Mouse (Mus musculus) stomach, embryonic 15.5 days (tissue): ENCODE results near the gene Fam189a1. TPM values are rescaled to one million over a fixed set of nuclear protein-coding genes. Genes with fewer than 3 reads are reported as not detected.

Experiments
- ATAC-seq: fragments of 200-750 bp; cut with Nextera tagmentation; 2 replicates; pipeline ENCODE4 v1.8.0; 2017; ENCODE audit warnings: low read depth, moderate number of reproducible peaks, moderate TSS enrichment; ENCODE audit not compliant: insufficient read depth, low FRiP score
- H3K27ac ChIP-seq: fragments of 300-500 bp; sonication (generic); 2 replicates; pipeline ENCODE4 v1.5.1; 2015; ENCODE audit warnings: mild to moderate bottlenecking, inconsistent platforms
- H3K27me3 ChIP-seq: fragments of 300-500 bp; sonication (generic); replicated peaks from 2 replicates; pipeline ENCODE4 v1.6.1; 2015; ENCODE audit warnings: inconsistent platforms
- H3K36me3 ChIP-seq: fragments of 300-500 bp; sonication (generic); 2 replicates; pipeline ENCODE4 v1.6.1; 2015; ENCODE audit warnings: inconsistent platforms
- H3K4me1 ChIP-seq: fragments of 300-500 bp; sonication (generic); 2 replicates; pipeline ENCODE4 v1.6.1; 2015; ENCODE audit warnings: inconsistent platforms
- H3K4me2 ChIP-seq: fragments of 300-500 bp; sonication (generic); 2 replicates; pipeline ENCODE4 v1.6.1; 2015; ENCODE audit warnings: mild to moderate bottlenecking, inconsistent platforms
- H3K4me3 ChIP-seq: fragments of 300-500 bp; sonication (generic); replicated peaks from 2 replicates; pipeline ENCODE4 v1.5.1; 2015; ENCODE audit warnings: inconsistent platforms
- H3K9ac ChIP-seq: fragments of 300-500 bp; sonication (generic); 2 replicates; pipeline ENCODE4 v1.6.1; 2015; ENCODE audit warnings: inconsistent platforms
- H3K9me3 ChIP-seq: fragments of 300-500 bp; sonication (generic); 2 replicates; pipeline ENCODE4 v1.6.1; 2016; ENCODE audit warnings: inconsistent platforms
- WGBS: fragments of 180-500 bp; shearing (Covaris S2); methylation state at CpG from one replicate; pipeline ENCODE4 v1.1.7; 2015; 5-methylcytosine and 5-hydroxymethylcytosine counted together
- polyA plus RNA-seq: library from polyadenylated mRNA; unstranded; fragments of >200 nt; fragmentation: Nextera tagmentation; extraction: Ambion mirVana; gene quantifications from 2 replicates; pipeline ENCODE4 v1.2.1, GENCODE M21; 2015

Gene Fam189a1
- polyA plus RNA-seq, 1 experiment from 2014 or later, result 0.74 TPM

DNA sequence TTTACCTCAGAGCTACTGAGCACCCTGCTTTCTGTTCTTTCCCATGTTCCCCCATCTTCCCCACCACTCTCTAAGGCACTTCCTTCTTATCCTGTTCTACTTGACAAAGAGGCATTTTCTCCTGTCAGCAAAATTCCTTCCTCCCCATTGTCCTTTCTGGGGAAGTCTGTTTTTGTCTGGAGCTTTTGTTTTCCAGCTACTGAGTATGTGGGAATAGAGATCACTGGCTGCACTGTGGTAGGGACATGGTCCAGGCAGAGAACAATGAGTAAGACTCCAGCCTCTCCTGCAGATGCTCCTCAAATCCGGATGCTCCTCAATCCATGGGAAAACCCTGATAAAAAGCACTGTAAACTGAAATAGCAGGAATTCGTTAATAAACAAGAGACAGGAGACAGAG lies 135.1 kb downstream of the Fam189a1 start:
- 45% methylated on average over 2 of the region's 2 CpGs for WGBS
- H3K27me3 ChIP-seq, result no peaks in the 10 kb centered on the region
- no peak overlapping the region for H3K9ac ChIP-seq
- H3K9me3 ChIP-seq, result no peaks in the 10 kb centered on the region
- H3K36me3 ChIP-seq, result no peaks in the 10 kb centered on the region
- no peaks in the 10 kb centered on the region for H3K4me1 ChIP-seq
- no peak overlapping the region for H3K4me3 ChIP-seq
- no peak overlapping the region for H3K27ac ChIP-seq
- H3K4me2 ChIP-seq, result no peak overlapping the region
- ATAC-seq, result no peak

DNA sequence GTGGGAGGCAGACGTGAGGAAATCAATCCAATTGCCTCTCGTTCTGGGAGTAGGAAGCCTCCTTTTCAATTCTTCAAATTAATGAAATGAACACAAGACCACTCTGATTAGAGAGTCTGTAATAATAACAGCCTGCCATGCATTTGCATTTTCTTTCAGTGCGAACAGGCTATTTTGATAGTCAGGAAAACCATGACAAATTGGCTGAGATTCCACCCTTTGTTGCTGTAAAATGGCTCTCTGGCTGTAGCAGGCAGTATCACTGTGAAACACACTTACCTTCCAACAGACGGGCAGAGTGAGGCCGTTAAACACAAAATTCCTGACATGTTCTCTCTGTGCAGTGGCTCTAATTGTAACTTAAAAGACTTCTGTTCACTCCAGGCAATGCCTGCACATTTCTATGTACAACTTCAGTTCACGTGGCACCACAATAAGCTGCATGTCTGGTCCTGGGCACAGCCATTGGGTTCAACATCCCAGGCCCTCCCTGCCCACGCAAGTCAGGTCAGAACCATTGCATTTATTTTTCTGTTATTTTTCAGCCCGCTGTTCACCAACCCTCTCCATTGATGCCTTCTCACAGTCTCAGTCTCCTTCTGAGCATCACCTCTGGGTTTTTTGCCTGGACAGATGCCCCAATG lies 138.2 kb downstream of the Fam189a1 start:
- H3K4me2 ChIP-seq, result no peak overlapping the region
- 70% methylated on average over 8 of the region's 8 CpGs for WGBS
- no peaks in the 10 kb centered on the region for H3K36me3 ChIP-seq
- no peak overlapping the region for H3K9ac ChIP-seq
- no peak overlapping the region for H3K4me3 ChIP-seq
- H3K27me3 ChIP-seq, result no peaks in the 10 kb centered on the region
- no peak for ATAC-seq
- H3K9me3 ChIP-seq, result no peaks in the 10 kb centered on the region
- no peaks in the 10 kb centered on the region for H3K4me1 ChIP-seq
- no peak overlapping the region for H3K27ac ChIP-seq

DNA sequence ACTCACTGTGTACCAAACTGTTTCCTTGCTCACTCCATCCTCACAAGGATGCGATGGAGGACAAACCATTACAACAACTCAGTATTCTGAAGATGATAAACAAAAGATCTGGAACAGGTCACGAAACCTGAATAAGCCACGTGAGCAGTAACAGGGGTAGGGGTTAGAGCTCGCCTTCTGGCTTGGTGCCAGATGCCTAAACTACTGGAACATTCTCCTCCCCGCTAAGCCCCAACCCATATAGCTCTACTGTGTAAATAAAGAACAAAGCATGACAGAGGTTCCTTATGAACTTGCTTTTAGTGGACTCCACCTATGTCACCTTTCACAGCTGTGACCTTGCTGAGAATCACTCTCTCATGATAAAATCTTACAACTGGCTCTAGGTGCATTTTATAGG lies 139.0 kb downstream of the Fam189a1 start:
- H3K9ac ChIP-seq, result no peak overlapping the region
- no peak overlapping the region for H3K4me3 ChIP-seq
- H3K4me1 ChIP-seq, result no peaks in the 10 kb centered on the region
- no peaks in the 10 kb centered on the region for H3K27me3 ChIP-seq
- ATAC-seq, result 0 out of 2 replicates have a peak, but pooled peaks have one; percentile 50
- 57% methylated on average over 5 of the region's 5 CpGs for WGBS
- no peaks in the 10 kb centered on the region for H3K9me3 ChIP-seq
- H3K36me3 ChIP-seq, result no peaks in the 10 kb centered on the region
- no peak overlapping the region for H3K27ac ChIP-seq
- no peak overlapping the region for H3K4me2 ChIP-seq

DNA sequence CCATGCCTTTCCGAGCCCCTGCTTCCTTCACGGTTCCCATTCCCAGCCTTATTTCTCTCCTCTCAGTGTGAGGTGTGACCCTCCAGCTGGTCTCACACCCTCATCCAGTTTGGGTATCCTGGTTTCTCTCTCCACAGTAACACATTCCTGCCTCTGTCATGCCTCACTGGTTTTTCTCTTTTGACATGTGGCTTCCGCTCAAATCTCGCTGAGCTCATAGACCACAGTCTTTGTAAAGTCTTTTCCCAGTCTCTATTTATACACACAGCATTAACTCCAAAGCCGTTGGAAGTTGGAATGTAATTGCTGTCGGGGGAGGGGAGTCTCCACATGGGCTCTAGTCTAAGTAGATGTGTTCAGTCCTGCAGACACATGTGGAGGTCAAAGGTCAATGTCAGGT lies 145.2 kb downstream of the Fam189a1 start:
- Histone ChIP-seq H3K9ac (no peak overlapping the region), H3K27ac (no peak overlapping the region), H3K9me3 (no peaks in the 10 kb centered on the region), H3K4me3 (no peak overlapping the region), H3K4me2 (no peak overlapping the region), H3K4me1 (no peaks in the 10 kb centered on the region), H3K36me3 (no peaks in the 10 kb centered on the region), H3K27me3 (no peaks in the 10 kb centered on the region)
- ATAC-seq, result peak; percentile 63; the same call in 1 of the 2 replicates
- WGBS, result 32% methylated on average over 6 of the region's 6 CpGs

DNA sequence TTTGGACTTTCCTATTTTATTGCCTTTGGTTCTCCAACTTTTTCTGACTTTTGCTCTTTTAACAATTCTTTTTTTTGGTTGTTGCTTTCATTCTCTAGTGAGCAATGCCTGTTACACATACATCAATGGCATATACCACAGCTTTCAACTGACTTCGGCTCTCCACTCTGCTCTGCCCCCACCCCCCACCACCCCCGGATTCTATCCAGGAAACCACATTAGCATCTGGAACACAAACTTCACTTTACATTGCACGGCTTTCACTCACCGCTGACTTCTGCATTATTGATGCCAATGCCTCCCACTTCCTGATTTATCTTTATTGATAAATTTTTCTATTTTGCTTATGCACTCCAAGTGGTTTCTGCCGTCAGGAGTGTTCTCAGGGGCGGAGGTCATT lies 146.1 kb downstream of the Fam189a1 start:
- H3K9ac ChIP-seq, result no peak overlapping the region
- H3K27me3 ChIP-seq, result no peaks in the 10 kb centered on the region
- no peak overlapping the region for H3K27ac ChIP-seq
- no peaks in the 10 kb centered on the region for H3K4me1 ChIP-seq
- no peak overlapping the region for H3K4me2 ChIP-seq
- 42% methylated on average over 6 of the region's 6 CpGs for WGBS
- ATAC-seq, result no peak
- H3K4me3 ChIP-seq, result no peak overlapping the region
- no peaks in the 10 kb centered on the region for H3K9me3 ChIP-seq
- no peaks in the 10 kb centered on the region for H3K36me3 ChIP-seq

DNA sequence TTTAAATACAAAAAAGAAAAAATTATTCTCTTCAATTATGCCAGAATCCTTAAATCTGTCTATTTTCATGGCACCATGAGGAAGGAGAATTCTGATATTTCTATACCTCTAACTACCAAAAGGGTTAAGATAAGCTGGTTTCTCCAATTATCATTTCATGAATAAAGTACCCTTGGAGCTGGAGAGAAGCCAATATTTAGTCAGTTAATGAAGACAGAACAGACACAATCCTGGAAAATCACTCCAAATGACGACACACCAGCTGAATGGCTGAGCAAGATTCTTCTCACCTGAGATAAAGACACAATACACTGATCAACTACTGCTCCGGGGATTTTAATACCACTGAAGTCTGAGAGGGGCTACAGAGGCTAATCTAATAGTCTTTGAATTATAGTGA lies 150.6 kb downstream of the Fam189a1 start:
- Histone ChIP-seq H3K27me3 (no peaks in the 10 kb centered on the region), H3K4me3 (no peak overlapping the region), H3K36me3 (no peaks in the 10 kb centered on the region), H3K4me1 (no peaks in the 10 kb centered on the region), H3K9ac (no peak overlapping the region), H3K4me2 (no peak overlapping the region), H3K27ac (no peak overlapping the region), H3K9me3 (no peaks in the 10 kb centered on the region)
- ATAC-seq, result no peak
- 67% methylated on average over 2 of the region's 2 CpGs for WGBS

DNA sequence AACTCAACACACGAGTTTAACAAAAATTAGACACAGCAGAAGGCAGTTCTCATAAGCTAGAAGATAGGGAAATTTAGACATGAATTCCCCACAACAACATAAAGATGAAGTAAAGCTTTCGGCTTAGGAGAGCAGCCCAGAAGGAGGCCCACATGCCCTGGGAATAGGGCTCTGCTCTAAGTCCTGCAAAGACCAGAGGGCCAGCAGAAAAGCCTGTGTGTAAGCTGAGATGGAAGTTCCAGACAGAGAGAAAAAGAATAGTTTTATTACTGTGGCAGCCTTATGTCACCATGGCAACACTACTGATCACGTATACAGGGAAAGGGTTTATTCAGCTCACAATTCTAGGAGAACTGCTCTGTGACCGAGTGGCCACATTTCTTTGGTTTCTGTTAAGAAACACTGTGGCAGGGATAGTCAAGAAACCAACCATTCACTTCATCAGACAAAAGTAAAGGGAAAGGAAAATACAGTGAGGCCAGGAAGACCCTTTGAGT lies 156.6 kb downstream of the Fam189a1 start:
- ATAC-seq, result no peak
- no peak overlapping the region for H3K27ac ChIP-seq
- 59% methylated on average over 4 of the region's 4 CpGs for WGBS
- H3K36me3 ChIP-seq, result no peaks in the 10 kb centered on the region
- no peaks in the 10 kb centered on the region for H3K9me3 ChIP-seq
- H3K27me3 ChIP-seq, result no peaks in the 10 kb centered on the region
- no peak overlapping the region for H3K4me2 ChIP-seq
- no peaks in the 10 kb centered on the region for H3K4me1 ChIP-seq
- no peak overlapping the region for H3K9ac ChIP-seq
- no peak overlapping the region for H3K4me3 ChIP-seq

DNA sequence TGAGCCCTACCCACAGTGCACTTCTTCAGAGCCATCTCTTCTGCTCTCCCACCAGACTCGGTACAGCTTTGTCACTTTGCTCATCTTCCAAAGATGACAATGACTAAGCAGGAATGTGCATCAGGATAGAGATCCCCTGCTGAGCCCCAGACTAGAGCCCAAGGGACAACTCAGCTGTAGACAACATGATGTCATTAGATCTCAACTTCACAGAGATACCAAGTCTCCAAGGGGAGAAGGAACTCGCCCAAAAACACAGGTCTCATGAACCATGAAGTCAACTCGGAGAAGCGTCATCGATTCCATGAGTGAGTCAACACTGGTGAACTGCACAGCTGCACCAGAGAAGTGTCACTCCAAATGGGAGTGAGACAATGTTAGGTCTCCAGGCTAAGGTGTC lies 158.6 kb downstream of the Fam189a1 start:
- H3K4me3 ChIP-seq, result no peak overlapping the region
- H3K27me3 ChIP-seq, result no peaks in the 10 kb centered on the region
- WGBS, result 89% methylated on average over 5 of the region's 5 CpGs
- H3K9ac ChIP-seq, result no peak overlapping the region
- no peaks in the 10 kb centered on the region for H3K4me1 ChIP-seq
- no peaks in the 10 kb centered on the region for H3K36me3 ChIP-seq
- no peak overlapping the region for H3K4me2 ChIP-seq
- H3K27ac ChIP-seq, result no peak overlapping the region
- ATAC-seq, result no peak
- H3K9me3 ChIP-seq, result no peaks in the 10 kb centered on the region

DNA sequence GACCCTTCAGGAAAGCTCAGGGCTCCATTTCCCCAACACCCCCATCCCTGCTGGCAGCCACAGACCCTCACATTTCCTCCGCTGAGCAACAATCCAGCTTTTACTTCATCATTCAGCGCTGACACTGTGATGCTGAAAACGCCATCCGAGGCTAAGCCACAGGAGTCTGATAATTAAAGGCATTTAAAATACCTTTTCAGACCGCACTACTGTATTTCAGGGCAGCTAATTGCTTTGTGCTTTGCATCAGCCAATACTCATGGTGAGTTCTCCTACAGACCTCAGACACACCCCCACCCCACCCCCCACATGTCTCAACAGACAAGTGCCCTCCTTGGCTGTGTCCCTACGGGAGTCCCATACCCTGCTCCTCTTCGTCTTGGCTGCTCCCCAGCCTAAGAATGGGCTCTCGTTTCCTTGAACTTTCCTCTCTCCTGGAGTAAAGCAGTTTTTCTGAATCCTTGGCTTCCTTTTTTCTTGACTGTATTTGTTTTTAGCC lies 160.4 kb downstream of the Fam189a1 start:
- Histone ChIP-seq H3K36me3 (no peaks in the 10 kb centered on the region), H3K4me1 (no peaks in the 10 kb centered on the region), H3K4me2 (no peak overlapping the region), H3K9me3 (no peaks in the 10 kb centered on the region), H3K9ac (no peak overlapping the region), H3K27me3 (no peaks in the 10 kb centered on the region), H3K4me3 (no peak overlapping the region), H3K27ac (no peak overlapping the region)
- WGBS, result 61% methylated on average over 8 of the region's 8 CpGs
- no peak for ATAC-seq

DNA sequence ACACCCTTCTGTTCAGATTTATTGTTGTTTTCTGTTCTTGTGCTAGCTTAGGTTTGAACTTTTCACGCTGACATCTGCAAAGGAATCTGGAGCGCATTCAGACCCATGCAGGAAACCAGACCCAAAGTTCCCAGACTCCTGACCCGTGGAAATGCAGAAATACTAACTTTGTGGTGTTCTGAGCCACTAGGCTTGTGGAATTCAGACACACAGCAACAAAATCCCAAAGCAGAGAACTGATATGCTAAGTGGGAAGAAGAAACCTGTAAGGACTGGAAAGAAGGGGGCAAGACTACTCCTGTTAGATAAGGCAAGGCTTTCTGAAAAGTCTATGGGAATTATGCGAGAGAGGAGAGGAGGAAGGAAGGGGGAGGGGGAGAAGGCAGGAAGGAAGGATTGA lies 167.0 kb downstream of the Fam189a1 start:
- 72% methylated on average over 4 of the region's 4 CpGs for WGBS
- no peaks in the 10 kb centered on the region for H3K4me1 ChIP-seq
- no peak for ATAC-seq
- no peaks in the 10 kb centered on the region for H3K27me3 ChIP-seq
- no peak overlapping the region for H3K4me3 ChIP-seq
- H3K36me3 ChIP-seq, result no peaks in the 10 kb centered on the region
- no peak overlapping the region for H3K9ac ChIP-seq
- H3K27ac ChIP-seq, result no peak overlapping the region
- no peak overlapping the region for H3K4me2 ChIP-seq
- no peaks in the 10 kb centered on the region for H3K9me3 ChIP-seq

DNA sequence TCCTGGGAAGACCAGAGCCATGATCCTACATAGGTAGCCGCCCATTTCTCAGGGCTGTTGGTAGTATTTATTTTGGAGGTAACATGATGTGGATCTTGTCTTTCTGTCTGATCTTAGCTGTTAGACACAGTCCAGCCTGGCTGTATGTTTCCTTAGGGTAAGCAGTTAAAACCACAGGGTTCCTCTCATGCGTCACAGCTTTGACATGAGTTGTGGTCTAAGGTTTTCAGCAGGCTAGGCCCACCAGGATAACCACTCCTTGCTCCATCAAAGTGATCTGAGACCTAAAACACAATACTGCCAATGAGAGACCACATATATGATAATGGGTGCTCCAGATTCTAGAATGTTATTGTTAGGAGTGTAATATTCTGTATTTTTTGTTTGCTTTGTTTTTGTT lies 168.4 kb downstream of the Fam189a1 start:
- WGBS, result 89% methylated on average over 2 of the region's 2 CpGs
- Histone ChIP-seq H3K9me3 (no peaks in the 10 kb centered on the region), H3K27ac (no peak overlapping the region), H3K9ac (no peak overlapping the region), H3K4me2 (no peak overlapping the region), H3K27me3 (no peaks in the 10 kb centered on the region), H3K4me3 (no peak overlapping the region), H3K4me1 (no peaks in the 10 kb centered on the region), H3K36me3 (no peaks in the 10 kb centered on the region)
- no peak for ATAC-seq

DNA sequence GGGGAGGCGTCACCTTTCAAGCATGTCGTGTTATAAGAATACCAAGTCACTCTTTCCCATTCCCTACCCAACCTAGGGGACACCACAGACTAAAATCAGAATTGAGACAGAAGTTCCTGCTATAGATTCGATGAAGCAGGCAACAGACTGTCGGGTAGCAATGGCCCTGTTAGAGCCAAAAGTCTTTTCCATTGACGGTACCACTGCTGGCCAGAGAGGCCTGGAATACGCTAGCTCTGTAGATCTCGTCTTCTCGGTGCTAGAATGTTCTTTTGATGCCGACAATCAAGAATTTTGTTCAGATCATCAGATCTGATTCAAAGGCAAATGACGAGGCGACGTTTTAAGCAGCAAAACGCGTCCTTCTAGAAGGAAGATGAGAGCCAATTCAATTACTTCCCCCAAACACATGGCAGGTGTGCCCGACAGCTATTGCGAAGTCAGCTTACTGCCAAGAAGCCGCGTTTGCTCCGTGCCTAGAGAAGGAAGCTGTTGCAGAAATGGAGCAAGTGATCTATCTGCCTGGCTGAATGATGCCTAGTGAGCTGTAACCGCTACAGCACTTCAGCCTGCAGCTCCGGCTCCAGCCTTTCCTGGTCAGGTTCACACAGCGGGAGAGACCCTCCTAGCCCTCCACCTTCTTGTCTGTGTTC lies 171.8 kb downstream of the Fam189a1 start:
- Histone ChIP-seq H3K4me1 (no peaks in the 10 kb centered on the region), H3K4me3 (no peak overlapping the region), H3K27ac (no peak overlapping the region), H3K27me3 (no peaks in the 10 kb centered on the region), H3K9me3 (no peaks in the 10 kb centered on the region), H3K9ac (no peak overlapping the region), H3K36me3 (no peaks in the 10 kb centered on the region), H3K4me2 (no peak overlapping the region)
- ATAC-seq, result no peak
- WGBS, result 88% methylated on average over 22 of the region's 22 CpGs
